Mouse (Mus musculus) stomach, embryonic 16.5 days (tissue): Measurements from ENCODE around the gene Dock8. TPM values are rescaled to one million over a fixed set of nuclear protein-coding genes. Genes with fewer than 3 reads are reported as not detected.
A peak's percentile ranks its signal among the peaks of the same experiment; 100 is the strongest.

Experiments used
- ATAC-seq: fragments of 200-750 bp; cut with Nextera tagmentation; 2 replicates; pipeline ENCODE4 v1.8.0; 2017; ENCODE audit warnings: moderate number of reproducible peaks, moderate TSS enrichment; ENCODE audit not compliant: insufficient read depth, low FRiP score
- H3K27ac ChIP-seq: fragments of 300-500 bp; sonication (generic); 2 replicates; pipeline ENCODE4 v1.5.1; 2014; ENCODE audit warnings: low read length
- H3K27me3 ChIP-seq: fragments of 300-500 bp; sonication (generic); 2 replicates; pipeline ENCODE4 v1.6.1; 2014; ENCODE audit warnings: low read length, control low read depth, mixed read lengths; ENCODE audit not compliant: control insufficient read depth, insufficient read depth
- H3K36me3 ChIP-seq: fragments of 300-500 bp; sonication (generic); 2 replicates; pipeline ENCODE4 v1.6.1; 2014; ENCODE audit warnings: low read length; ENCODE audit not compliant: control insufficient read depth, insufficient read depth
- H3K4me1 ChIP-seq: fragments of 300-500 bp; sonication (generic); 2 replicates; pipeline ENCODE4 v1.6.1; 2014; ENCODE audit warnings: low read length, control low read depth, mixed read lengths; ENCODE audit not compliant: control insufficient read depth, insufficient read depth
- H3K4me2 ChIP-seq: fragments of 300-500 bp; sonication (generic); 2 replicates; pipeline ENCODE4 v1.6.1; 2014; ENCODE audit warnings: low read depth, low read length, mixed read lengths
- H3K4me3 ChIP-seq: fragments of 300-500 bp; sonication (generic); replicated peaks from 2 replicates; pipeline ENCODE4 v1.5.1; 2014; ENCODE audit warnings: mild to moderate bottlenecking, low read length
- H3K9ac ChIP-seq: fragments of 300-500 bp; sonication (generic); 2 replicates; pipeline ENCODE4 v1.6.1; 2014; ENCODE audit warnings: low read length
- H3K9me3 ChIP-seq: fragments of 300-500 bp; sonication (generic); replicated peaks from 2 replicates; pipeline ENCODE4 v1.6.1; 2016; ENCODE audit warnings: low read length, control low read depth; ENCODE audit not compliant: control insufficient read depth
- WGBS: fragments of 180-500 bp; shearing (Covaris S2); extraction: QIAGEN DNeasy Blood & Tissue Kit; methylation state at CpG from one replicate; pipeline ENCODE4 v1.1.7; 2014; 5-methylcytosine and 5-hydroxymethylcytosine counted together
- polyA plus RNA-seq: library from polyadenylated mRNA; unstranded; fragments of >200 nt; fragmentation: Nextera tagmentation; extraction: Ambion mirVana; gene quantifications from 2 replicates; pipeline ENCODE4 v1.2.1, GENCODE M21; 2015

Dock8 gene
- polyA plus RNA-seq, 1 experiment from 2014 or later = 9.0 TPM

GRCm38 (mm10) chr19:25186316-25186715 lies 187.0 kb downstream of the Dock8 start:
- peaks cover 9% of the 10 kb centered on the region for H3K4me1 ChIP-seq
- WGBS = 67% methylated on average over 5 of the region's 5 CpGs
- H3K4me3 ChIP-seq = no peak overlapping the region
- ATAC-seq = no peak
- no peaks in the 10 kb centered on the region for H3K9me3 ChIP-seq
- H3K4me2 ChIP-seq = no peak overlapping the region
- peak overlapping the region; percentile 14; the same call in 1 of the 2 replicates for H3K9ac ChIP-seq
- peak overlapping the region; percentile 57 for H3K27ac ChIP-seq
- H3K27me3 ChIP-seq = no peaks in the 10 kb centered on the region
- no peaks in the 10 kb centered on the region for H3K36me3 ChIP-seq

GRCm38 (mm10) chr19:25187681-25188080 lies 188.3 kb downstream of the Dock8 start:
- 0 out of 2 replicates have a peak overlapping the region, but pooled peaks have one; percentile 9 for H3K4me2 ChIP-seq
- no peaks in the 10 kb centered on the region for H3K27me3 ChIP-seq
- H3K4me1 ChIP-seq = peaks cover 9% of the 10 kb centered on the region
- H3K4me3 ChIP-seq = no peak overlapping the region
- no peaks in the 10 kb centered on the region for H3K36me3 ChIP-seq
- ATAC-seq = no peak
- no peak overlapping the region for H3K9ac ChIP-seq
- H3K27ac ChIP-seq = peak overlapping the region; percentile 40; the same call in 1 of the 2 replicates
- H3K9me3 ChIP-seq = no peaks in the 10 kb centered on the region
- WGBS = 59% methylated on average over 18 of the region's 18 CpGs

DNA sequence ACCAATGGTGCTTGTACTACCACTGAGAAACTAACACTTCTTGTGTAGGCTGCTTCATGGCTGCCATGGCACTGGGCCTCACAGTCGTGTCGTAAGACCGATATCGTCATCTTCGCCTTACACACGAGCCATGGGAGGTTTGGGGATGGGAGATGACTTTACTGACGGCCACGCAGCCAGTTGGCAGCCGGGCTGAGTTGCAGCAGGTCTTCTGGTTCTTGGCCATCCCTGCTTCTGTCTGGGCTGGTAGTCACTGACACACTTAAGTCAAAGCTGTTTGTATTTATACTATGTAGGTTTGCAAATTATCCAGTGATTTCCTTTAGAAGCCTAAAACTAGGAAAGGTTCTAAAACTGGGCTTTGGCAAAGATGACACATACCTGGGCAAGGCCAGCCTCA lies 194.4 kb downstream of the Dock8 start:
- WGBS = 91% methylated on average over 9 of the region's 9 CpGs
- Histone ChIP-seq H3K27ac (no peak overlapping the region), H3K27me3 (no peaks in the 10 kb centered on the region), H3K4me1 (no peaks in the 10 kb centered on the region), H3K36me3 (no peaks in the 10 kb centered on the region), H3K4me3 (no peak overlapping the region), H3K4me2 (no peak overlapping the region), H3K9me3 (no peaks in the 10 kb centered on the region), H3K9ac (no peak overlapping the region)
- no peak for ATAC-seq

DNA sequence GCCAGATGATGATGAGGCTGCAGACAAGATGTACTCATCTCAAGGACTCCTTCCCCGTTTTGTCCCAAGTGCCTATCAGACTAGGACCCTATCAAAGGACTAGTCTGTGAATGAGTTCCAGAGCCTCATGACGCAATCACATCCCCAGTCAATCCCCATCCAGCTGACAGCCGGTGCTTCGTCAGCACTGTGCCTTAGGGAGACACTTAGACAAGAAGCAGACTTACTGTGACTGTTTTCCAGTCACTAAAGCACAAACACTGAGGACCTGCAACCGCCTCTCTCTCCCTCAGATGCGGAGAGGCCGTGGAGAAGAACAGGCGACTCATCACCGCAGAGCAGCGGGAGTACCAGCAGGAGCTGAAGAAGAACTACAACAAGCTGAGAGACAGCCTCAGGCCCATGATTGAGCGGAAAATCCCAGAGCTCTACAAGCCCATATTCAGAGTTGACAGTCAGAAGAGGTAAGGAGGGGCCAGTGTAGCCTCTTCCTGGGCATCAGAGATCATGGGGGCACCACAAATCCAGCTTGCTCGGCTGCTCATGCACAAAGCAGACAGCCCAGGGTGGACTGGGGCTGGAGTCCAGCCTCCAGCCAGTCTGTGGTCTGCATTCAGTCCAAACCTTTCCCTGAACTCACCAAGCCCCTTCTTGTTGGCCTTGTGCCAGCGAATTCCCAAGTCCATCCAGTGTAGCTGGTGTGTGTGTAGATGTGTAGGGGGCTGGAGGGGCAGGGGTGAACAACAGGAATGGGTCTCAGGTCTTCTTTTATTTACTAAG lies 200.9 kb downstream of the Dock8 start:
- Histone ChIP-seq H3K4me2 (no peak overlapping the region), H3K27ac (no peak overlapping the region), H3K4me1 (no peaks in the 10 kb centered on the region), H3K27me3 (no peaks in the 10 kb centered on the region), H3K4me3 (no peak overlapping the region), H3K9me3 (no peaks in the 10 kb centered on the region), H3K36me3 (no peaks in the 10 kb centered on the region), H3K9ac (no peak overlapping the region)
- ATAC-seq = no peak
- 72% methylated on average over 13 of the region's 13 CpGs for WGBS

DNA sequence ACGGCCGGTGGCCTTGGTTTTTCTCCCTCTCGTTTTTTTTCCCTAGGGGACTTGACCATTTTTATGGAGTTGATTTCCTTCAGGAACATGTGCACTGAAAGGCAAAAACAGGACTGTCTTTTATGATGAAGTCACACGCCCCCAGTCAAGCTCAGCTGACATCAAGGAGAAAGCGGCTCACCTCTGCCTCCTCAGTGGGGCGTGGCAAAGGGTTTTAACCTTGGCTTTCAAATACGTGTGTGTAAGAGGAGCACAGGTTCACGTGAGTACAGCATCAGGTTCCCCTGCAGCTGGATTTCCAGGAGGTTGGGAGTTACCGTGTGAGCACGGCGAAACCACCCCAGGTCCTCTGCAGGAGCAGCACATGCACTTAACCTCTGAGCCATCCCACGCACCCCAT lies 203.7 kb downstream of the Dock8 start:
- no peak overlapping the region for H3K4me3 ChIP-seq
- no peaks in the 10 kb centered on the region for H3K27me3 ChIP-seq
- no peak overlapping the region for H3K4me2 ChIP-seq
- no peak overlapping the region for H3K9ac ChIP-seq
- no peaks in the 10 kb centered on the region for H3K9me3 ChIP-seq
- 59% methylated on average over 12 of the region's 12 CpGs for WGBS
- H3K27ac ChIP-seq = no peak overlapping the region
- ATAC-seq = no peak
- no peaks in the 10 kb centered on the region for H3K4me1 ChIP-seq
- no peaks in the 10 kb centered on the region for H3K36me3 ChIP-seq

GRCm38 (mm10) chr19:25206969-25207368 lies 207.6 kb downstream of the Dock8 start:
- H3K9me3 ChIP-seq = no peaks in the 10 kb centered on the region
- no peaks in the 10 kb centered on the region for H3K27me3 ChIP-seq
- H3K9ac ChIP-seq = no peak overlapping the region
- ATAC-seq = no peak
- WGBS = 83% methylated on average over 12 of the region's 12 CpGs
- no peak overlapping the region for H3K4me3 ChIP-seq
- no peaks in the 10 kb centered on the region for H3K36me3 ChIP-seq
- H3K4me1 ChIP-seq = no peaks in the 10 kb centered on the region
- no peak overlapping the region for H3K4me2 ChIP-seq
- no peak overlapping the region for H3K27ac ChIP-seq

DNA sequence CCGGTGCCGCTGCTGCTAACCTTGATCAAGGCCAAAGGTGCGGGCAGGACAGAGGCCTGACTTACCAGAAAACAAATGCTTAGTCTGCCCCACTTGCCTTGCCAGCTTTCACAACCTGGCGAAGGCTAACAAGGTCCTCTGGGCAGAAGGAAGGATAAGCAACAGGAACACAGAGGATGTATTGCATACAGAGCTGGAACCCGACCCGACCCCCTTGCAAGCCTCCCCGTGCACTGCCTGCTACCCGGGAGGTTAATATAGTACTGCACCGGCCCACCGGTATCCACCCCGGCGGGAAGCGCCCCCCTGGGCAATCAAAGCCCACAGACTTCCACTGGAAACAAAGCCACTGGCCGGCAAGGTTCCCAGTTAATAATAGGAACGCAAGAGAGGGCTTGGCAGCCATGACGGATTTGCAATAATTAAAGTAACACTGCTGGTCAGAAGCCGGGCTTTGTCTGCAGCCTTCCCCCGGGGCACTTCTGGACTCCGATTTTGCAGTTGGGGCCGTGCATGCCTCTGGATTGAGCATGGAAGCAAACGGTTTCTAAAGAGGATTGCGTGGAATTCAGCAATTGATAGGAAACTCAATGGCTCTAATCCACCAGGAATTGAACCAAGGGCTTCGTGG lies 208.5 kb downstream of the Dock8 start:
- Histone ChIP-seq H3K9me3 (no peaks in the 10 kb centered on the region), H3K4me2 (0 out of 2 replicates have a peak overlapping the region, but pooled peaks have one; percentile 13), H3K27me3 (no peaks in the 10 kb centered on the region), H3K27ac (no peak overlapping the region), H3K36me3 (no peaks in the 10 kb centered on the region), H3K4me3 (no peak overlapping the region), H3K4me1 (no peaks in the 10 kb centered on the region), H3K9ac (no peak overlapping the region)
- 20% methylated on average over 23 of the region's 23 CpGs for WGBS
- ATAC-seq = no peak

DNA sequence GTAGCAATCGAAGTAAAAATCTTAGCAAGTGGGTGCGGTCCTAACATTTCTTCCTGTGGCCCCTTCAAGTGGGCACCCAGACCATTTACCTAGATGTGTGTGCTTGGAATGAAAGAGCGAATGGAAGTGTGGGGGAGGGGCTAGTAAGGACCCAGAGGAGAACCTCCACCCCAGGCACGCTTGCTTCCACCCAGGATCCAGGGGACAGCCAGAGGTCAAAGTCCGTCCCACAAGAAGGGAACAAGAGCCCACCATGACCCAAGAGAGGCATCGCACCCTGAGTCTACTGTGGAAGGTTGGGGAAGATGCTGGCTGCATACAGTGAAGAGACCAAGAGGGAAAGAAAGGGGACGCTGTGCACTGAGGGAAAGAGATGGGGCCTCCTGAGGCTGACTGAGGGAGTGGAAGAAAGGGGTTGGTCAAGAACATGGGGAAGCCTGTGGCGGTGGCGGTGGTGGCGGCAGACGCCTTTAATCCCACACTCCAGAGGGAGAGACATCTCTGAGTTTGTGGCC lies 209.3 kb downstream of the Dock8 start:
- Histone ChIP-seq H3K4me3 (no peak overlapping the region), H3K9me3 (no peaks in the 10 kb centered on the region), H3K4me1 (no peaks in the 10 kb centered on the region), H3K36me3 (no peaks in the 10 kb centered on the region), H3K27me3 (no peaks in the 10 kb centered on the region), H3K4me2 (no peak overlapping the region), H3K9ac (no peak overlapping the region), H3K27ac (no peak overlapping the region)
- ATAC-seq = no peak
- 78% methylated on average over 11 of the region's 11 CpGs for WGBS

DNA sequence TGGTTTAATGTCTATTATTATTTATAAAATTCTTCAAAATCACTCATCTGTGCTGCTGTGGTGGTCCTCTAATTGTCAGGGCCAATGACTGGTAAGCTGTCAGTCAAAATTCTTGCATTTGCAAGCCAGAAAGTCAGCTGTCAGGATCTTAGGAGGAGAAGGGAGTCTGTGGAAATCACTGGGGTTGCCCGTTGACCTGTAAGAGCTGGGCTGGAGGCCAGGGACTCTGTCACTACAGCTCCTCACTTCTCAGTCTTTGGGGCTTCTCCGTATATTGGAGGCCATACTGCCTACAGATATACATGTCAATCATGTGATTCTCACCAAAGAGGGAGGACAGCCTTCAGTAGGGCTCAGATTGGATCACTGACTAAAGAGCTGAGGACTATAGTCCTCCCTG lies 221.3 kb downstream of the Dock8 start:
- ATAC-seq = no peak
- H3K4me2 ChIP-seq = no peak overlapping the region
- no peaks in the 10 kb centered on the region for H3K36me3 ChIP-seq
- no peak overlapping the region for H3K9ac ChIP-seq
- 76% methylated on average over 2 of the region's 2 CpGs for WGBS
- no peak overlapping the region for H3K27ac ChIP-seq
- H3K9me3 ChIP-seq = no peaks in the 10 kb centered on the region
- H3K4me1 ChIP-seq = no peaks in the 10 kb centered on the region
- no peaks in the 10 kb centered on the region for H3K27me3 ChIP-seq
- H3K4me3 ChIP-seq = no peak overlapping the region
